Mouse (Mus musculus): Measurements from ENCODE around the gene Cox8a. TPM values are rescaled to one million over a fixed set of nuclear protein-coding genes. Genes with fewer than 3 reads are reported as not detected.

Cox8a gene
- polyA plus RNA-seq, 1 experiment = 562 TPM

DNA sequence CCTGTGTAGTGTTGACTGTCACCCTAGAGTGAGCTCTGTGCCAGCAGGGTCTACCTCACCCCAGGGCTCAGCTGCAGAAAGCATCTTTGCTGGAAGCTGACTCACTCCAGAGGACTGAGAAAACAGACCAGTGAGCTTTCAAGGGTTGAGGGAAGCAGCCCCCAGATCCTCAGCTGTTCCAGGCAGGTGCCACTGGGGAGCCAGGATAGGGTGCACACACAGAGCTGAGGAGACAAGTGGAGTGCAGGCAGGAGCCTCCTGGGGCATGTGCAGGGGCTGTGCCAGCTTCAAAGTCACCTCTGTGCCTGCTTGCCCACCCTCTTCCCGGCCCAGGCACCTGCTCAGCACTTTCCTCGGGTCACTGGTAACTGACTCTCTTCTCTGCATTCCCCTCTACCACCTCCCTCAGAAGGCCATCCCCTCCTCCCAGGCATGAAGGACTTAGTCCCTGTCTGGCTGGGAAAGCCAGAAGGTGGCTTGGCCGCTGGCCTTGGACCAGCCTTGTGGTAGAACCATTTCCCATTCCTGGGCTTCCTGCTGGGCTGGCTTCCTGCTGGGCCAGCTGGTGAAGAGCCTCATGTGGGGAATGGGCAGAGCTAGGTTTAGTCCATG is 38.5 kb downstream of the Cox8a start:
- TF ChIP-seq CTCF (IDR thresholded peaks at IDR 0.05; ENCODE audit: low read depth, low read length) = no peak
- TF ChIP-seq POLR2A (IDR thresholded peaks at IDR 0.05; ENCODE audit: borderline replicate concordance, low read depth, low read length) = no peak
- no peaks in the 10 kb centered on the region for H3K4me1 ChIP-seq (ENCODE audit: control insufficient read depth, insufficient read depth, low read length)
- H3K27ac ChIP-seq (ENCODE audit: insufficient read depth, low read depth, low read length) = no peak overlapping the region
- H3K4me3 ChIP-seq (ENCODE audit: insufficient read depth, low read length) = no peak overlapping the region

DNA sequence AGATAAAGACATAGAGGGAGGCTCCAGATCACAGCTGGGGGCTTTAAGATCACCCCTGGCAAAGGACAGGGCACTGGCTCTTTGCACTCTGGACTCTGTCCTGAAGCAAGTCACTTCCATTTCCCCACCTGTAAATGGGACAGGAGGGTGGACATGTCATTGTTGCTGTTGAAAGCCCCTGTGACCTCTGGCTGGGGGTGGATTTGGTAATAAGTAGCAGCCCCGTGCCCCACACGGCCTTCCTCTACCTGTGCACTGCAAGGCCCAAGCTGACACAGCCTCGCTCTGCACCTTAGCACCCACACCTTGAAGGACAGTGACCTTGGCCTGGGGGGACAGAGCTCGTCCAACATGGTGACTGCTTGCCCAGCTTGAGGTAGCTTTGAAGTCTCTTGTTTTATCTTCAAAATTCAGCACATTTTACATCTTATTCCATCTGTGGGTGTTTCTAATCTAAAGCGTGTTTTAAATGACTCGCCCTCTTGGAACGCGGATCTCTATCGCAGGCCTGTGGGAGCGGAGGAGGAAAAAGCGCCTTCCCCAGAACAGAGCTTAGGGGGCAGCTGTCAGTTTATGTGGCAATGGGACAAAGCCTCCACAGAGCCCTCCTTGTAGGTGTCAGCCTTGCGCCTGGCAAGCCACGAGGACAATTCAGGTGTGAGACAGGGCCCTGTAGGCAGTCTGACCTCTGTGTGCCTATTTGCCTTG is 39.5 kb downstream of the Cox8a start:
- H3K27ac ChIP-seq (ENCODE audit: insufficient read depth, low read depth, low read length) = no peak overlapping the region
- H3K4me3 ChIP-seq (ENCODE audit: insufficient read depth, low read length) = no peak overlapping the region
- TF ChIP-seq POLR2A (IDR thresholded peaks at IDR 0.05; ENCODE audit: borderline replicate concordance, low read depth, low read length) = no peak
- no peak for TF ChIP-seq CTCF (IDR thresholded peaks at IDR 0.05; ENCODE audit: low read depth, low read length)
- H3K4me1 ChIP-seq (ENCODE audit: control insufficient read depth, insufficient read depth, low read length) = no peaks in the 10 kb centered on the region

DNA sequence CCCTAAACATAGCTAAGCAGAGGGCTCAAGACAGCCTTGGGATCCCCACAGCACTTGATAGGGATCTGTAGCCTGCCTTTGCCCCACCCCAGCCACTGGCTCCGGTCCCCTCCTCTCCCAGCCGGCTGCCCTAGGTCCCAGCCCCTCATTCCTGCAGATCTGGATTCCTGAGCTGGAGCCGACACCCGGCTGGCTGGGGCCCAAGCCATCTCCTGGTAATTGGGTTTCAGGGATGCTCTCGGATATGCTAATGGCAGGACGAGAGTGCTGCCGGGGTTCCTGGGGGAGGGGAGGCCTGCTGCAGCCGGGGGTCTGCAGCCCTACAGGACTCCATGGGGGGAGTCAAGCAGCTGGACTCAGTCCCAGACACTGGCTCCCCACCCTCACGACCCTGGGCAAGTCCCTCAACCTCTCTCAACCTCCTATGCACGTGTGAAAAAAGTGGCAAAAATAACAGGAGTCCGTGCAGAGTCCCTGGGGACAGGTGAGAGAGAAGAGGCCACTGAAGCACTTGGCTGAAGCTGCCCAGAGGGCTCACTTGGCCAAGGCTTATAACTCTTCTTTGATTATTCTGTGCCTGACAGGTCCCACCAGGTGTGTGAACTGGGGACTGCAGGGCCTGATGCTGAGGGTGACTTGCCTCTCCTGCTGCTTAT is 41.2 kb downstream of the Cox8a start:
- Histone ChIP-seq H3K27ac (ENCODE audit: insufficient read depth, low read depth, low read length) (no peak overlapping the region), H3K4me3 (ENCODE audit: insufficient read depth, low read length) (no peak overlapping the region), H3K4me1 (ENCODE audit: control insufficient read depth, insufficient read depth, low read length) (no peaks in the 10 kb centered on the region)
- no peak for TF ChIP-seq POLR2A (IDR thresholded peaks at IDR 0.05; ENCODE audit: borderline replicate concordance, low read depth, low read length)
- TF ChIP-seq CTCF (IDR thresholded peaks at IDR 0.05; ENCODE audit: low read depth, low read length) = no peak

DNA sequence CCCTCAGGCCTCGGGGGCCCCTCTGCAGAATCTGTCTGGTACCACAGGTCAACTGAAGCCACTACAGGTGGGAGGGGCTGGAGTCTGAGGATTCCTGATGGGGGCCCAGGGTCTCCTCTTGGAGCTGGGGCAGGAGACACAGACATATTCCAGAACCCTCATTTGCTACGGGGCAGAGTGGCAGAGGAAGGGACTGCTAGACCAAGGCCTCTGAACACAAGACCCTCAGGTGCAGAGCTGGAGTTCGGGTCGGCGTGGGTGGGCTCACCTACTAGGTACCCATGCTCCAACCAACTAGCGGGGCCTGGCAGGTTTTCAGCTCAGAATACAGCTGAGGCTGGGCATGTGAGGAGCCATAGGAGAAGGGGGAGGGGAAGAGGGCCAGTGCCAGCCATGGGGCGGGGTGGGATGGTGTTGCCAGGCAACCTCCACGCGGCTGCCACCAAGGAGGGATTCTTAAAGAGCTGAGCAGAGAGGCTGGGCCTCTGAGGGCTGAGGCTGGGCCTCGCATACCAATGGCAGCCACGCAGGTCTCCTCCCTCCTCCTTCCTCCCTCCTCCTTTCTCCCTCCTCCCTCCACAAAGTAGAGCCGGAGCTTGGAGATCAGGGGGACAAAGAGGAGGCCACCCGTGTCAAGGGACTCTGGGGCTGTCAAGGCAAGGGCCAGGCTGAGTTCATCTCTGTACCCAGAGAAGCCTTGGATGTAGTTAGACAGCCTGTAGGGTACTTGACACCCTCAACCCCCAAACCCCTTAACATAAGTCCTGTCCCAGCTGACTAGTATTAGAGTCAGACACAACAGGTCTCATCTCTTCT is 45.2 kb downstream of the Cox8a start:
- H3K27ac ChIP-seq (ENCODE audit: insufficient read depth, low read depth, low read length) = no peak overlapping the region
- no peak overlapping the region for H3K4me3 ChIP-seq (ENCODE audit: insufficient read depth, low read length)
- no peak for TF ChIP-seq POLR2A (IDR thresholded peaks at IDR 0.05; ENCODE audit: borderline replicate concordance, low read depth, low read length)
- TF ChIP-seq CTCF (IDR thresholded peaks at IDR 0.05; ENCODE audit: low read depth, low read length) = no peak
- no peaks in the 10 kb centered on the region for H3K4me1 ChIP-seq (ENCODE audit: control insufficient read depth, insufficient read depth, low read length)

DNA sequence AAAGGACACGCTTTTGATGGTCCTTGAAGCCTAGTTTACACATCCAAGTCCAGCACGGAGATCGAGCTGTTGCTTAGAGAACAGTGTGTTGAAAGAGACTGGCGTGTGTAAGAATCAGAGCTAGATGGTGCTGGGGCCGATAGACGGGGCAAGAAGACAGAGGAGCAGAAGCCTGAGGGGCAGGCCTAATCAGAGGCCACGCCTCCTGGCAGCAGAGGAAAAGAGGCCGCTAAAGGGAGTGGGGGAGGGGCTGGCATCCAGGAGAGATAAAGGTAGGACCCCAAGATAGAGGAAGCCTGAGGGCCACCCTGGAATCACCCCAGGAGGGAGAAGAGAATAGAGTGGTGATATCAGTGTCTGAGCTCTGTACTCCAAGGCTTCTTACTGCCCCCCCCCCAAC is 46.0 kb downstream of the Cox8a start:
- Histone ChIP-seq H3K4me3 (ENCODE audit: insufficient read depth, low read length) (no peak overlapping the region), H3K27ac (ENCODE audit: insufficient read depth, low read depth, low read length) (no peak overlapping the region), H3K4me1 (ENCODE audit: control insufficient read depth, insufficient read depth, low read length) (no peaks in the 10 kb centered on the region)
- TF ChIP-seq POLR2A (IDR thresholded peaks at IDR 0.05; ENCODE audit: borderline replicate concordance, low read depth, low read length) (no peak), CTCF (IDR thresholded peaks at IDR 0.05; ENCODE audit: low read depth, low read length) (no peak)

DNA sequence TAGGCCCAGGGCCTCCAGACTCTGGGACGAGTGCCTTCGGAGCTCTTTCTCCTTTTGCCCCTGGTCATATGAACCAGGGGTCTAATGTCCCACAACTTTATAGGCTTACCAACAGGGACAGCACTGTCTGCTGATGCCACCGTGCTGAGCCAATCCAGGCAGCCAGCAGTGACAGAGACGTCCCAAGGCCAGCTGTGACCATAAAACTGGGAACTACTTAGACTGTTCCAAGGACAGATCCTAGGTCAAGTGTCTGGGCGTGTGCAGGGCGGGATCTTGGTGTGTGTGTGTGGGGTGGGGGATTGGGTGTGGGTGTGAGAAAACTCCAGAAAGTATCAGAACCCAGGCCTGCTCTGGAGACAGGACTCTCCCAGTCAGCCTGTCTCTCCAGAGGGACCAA is 46.5 kb downstream of the Cox8a start:
- Histone ChIP-seq H3K4me1 (ENCODE audit: control insufficient read depth, insufficient read depth, low read length) (no peaks in the 10 kb centered on the region), H3K27ac (ENCODE audit: insufficient read depth, low read depth, low read length) (no peak overlapping the region)
- TF ChIP-seq POLR2A (IDR thresholded peaks at IDR 0.05; ENCODE audit: borderline replicate concordance, low read depth, low read length) (no peak), CTCF (IDR thresholded peaks at IDR 0.05; ENCODE audit: low read depth, low read length) (no peak)

DNA sequence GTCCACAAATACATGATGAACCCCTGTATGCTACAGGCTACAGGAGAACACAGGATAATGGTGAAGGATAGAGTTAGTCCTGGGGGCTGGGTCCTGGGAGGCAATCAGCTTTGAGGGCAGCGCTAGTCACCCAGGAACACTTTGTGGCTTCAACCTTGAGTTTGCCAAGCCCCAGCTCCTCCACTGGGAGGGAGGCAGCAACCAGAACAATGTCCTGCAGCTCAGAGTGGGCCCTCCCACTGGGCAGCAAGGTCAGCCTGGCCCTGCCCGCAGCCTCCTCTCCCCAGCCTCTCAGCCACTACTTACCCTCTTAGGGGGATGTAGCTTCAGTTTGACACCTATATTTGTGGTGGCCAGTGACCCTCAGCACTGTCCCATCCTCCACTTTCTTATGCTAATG is 49.0 kb downstream of the Cox8a start:
- no peak overlapping the region for H3K27ac ChIP-seq (ENCODE audit: insufficient read depth, low read depth, low read length)
- H3K4me1 ChIP-seq (ENCODE audit: control insufficient read depth, insufficient read depth, low read length) = no peaks in the 10 kb centered on the region
- no peak for TF ChIP-seq POLR2A (IDR thresholded peaks at IDR 0.05; ENCODE audit: borderline replicate concordance, low read depth, low read length)
- no peak for TF ChIP-seq CTCF (IDR thresholded peaks at IDR 0.05; ENCODE audit: low read depth, low read length)
- H3K4me3 ChIP-seq (ENCODE audit: insufficient read depth, low read length) = no peak overlapping the region

More for the DNA sequence above, 46.5 kb downstream of the Cox8a start:
- H3K4me3 ChIP-seq (ENCODE audit: insufficient read depth, low read length) = no peak overlapping the region

DNA sequence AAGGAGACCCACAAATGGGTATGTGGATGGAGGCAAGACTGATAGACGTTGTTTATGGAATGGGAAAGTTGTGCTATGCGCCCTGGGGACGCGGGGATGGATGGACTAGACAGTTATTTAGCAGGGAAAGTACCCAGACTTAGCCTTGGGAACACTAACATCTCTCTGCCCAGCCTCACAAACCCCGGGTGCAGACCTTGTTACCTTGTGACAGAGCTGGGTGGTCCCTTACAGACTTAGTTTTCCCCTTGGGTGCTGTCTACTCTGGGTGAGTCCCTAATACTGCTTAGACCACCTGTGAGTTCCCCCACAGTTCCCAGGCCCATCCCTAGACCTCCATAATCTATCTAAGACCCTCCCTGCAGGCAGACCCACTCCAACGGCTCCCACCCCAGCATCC is 50.6 kb downstream of the Cox8a start:
- TF ChIP-seq POLR2A (IDR thresholded peaks at IDR 0.05; ENCODE audit: borderline replicate concordance, low read depth, low read length) (no peak), CTCF (IDR thresholded peaks at IDR 0.05; ENCODE audit: low read depth, low read length) (no peak)
- H3K27ac ChIP-seq (ENCODE audit: insufficient read depth, low read depth, low read length) = no peak overlapping the region

DNA sequence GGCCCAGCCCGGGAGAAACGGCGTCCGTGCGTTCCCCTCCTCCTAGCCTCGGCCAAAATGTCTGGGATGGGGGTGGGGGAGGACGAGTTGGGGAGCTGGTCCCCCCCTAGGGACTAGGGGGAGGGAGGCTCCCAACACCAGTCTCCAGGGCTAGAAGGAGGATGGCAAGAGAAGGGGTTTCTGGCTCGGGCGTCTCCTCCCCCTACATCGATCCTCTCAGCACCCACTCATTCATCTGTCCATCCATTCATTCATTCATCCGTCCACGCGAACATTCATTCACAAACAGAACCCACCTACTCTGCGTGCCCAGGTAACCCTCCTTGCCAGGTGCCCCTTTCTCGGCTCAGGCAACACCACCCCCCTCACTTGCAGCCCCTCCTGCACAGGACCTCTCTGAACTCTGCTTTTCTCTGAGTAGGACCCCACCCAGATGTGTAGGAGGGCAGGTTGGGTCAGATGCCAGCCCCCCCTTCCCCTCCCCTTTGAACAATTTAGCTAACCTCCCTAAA is 51.2 kb downstream of the Cox8a start:
- Histone ChIP-seq H3K4me1 (ENCODE audit: control insufficient read depth, insufficient read depth, low read length) (no peaks in the 10 kb centered on the region), H3K4me3 (ENCODE audit: insufficient read depth, low read length) (no peak overlapping the region), H3K27ac (ENCODE audit: insufficient read depth, low read depth, low read length) (no peak overlapping the region)
- TF ChIP-seq CTCF (IDR thresholded peaks at IDR 0.05; ENCODE audit: low read depth, low read length) (no peak), POLR2A (IDR thresholded peaks at IDR 0.05; ENCODE audit: borderline replicate concordance, low read depth, low read length) (no peak)

More for the DNA sequence above, 50.6 kb downstream of the Cox8a start:
- no peaks in the 10 kb centered on the region for H3K4me1 ChIP-seq (ENCODE audit: control insufficient read depth, insufficient read depth, low read length)
- no peak overlapping the region for H3K4me3 ChIP-seq (ENCODE audit: insufficient read depth, low read length)

Measured in bone marrow macrophage, adult 2 months (primary cell).